Mouse (Mus musculus) CH12.LX (cell line): ENCODE measurements around the gene Gab1.

Experiments
- CTCF ChIP-seq, 2 experiments: IDR thresholded peaks in 1 of 2; conservative IDR thresholded peaks in 1 of 2; 2 replicates each; pipeline ENCODE4 v1.5.1; 2011 to 2012; ENCODE audit warnings: low read depth in 2 of 2, low read length in 2 of 2, improper control_type of control experiment in 1 of 2, inconsistent platforms in 1 of 2, mild to moderate bottlenecking in 1 of 2, moderate library complexity in 1 of 2
- ETS1 ChIP-seq: conservative IDR thresholded peaks from 2 replicates; pipeline ENCODE4 v1.6.1; 2012; ENCODE audit warnings: low read depth, mild to moderate bottlenecking, inconsistent platforms, low read length, improper control_type of control experiment, moderate library complexity
- MXI1 ChIP-seq: IDR thresholded peaks from 2 replicates; pipeline ENCODE4 v1.6.1; 2011; ENCODE audit warnings: mild to moderate bottlenecking, low read depth, low read length, improper control_type of control experiment
- ZNF384 ChIP-seq: IDR thresholded peaks from 2 replicates; pipeline ENCODE4 v1.6.1; 2012; ENCODE audit warnings: low read depth, low read length, improper control_type of control experiment, inconsistent platforms

GRCm38 (mm10) chr8:80895397-80895796, 15.1 kb upstream of the Gab1 start:
- TF ChIP-seq ZNF384 = no peak
- no peak for TF ChIP-seq CTCF (conservative IDR thresholded peaks at IDR 0.05 in 1 of 2, IDR thresholded peaks at IDR 0.05 in 1 of 2; ENCODE audit: low read depth in 2 of 2, low read length in 2 of 2)
- TF ChIP-seq MXI1 = no peak
- TF ChIP-seq ETS1 = no peak
